Mouse (Mus musculus): ENCODE results near the gene Fndc11.
"Not testable (repeated sequence)": the region's sequence is repeated elsewhere in the genome, so short reads cannot be mapped to it uniquely, and the experiment has no call there.

The Fndc11 gene

GRCm38 (mm10) chr2:181219538-181220216, at the start of gene Fndc11:
TSS of gene Fndc11 (plus strand) at chr2:181220013.
- DNase-seq (ENCODE audit: low spot score in 2 of 2): peak; percentile 94

GRCm38 (mm10) chr2:181174646-181175045, 45.2 kb upstream of the Fndc11 start:
- DNase-seq (ENCODE audit: low spot score in 2 of 2): no peak

- DNase-seq (ENCODE audit: low spot score in 2 of 2): no peak
These were observed 41.8 kb upstream of the Fndc11 start for GRCm38 (mm10) chr2:181178015-181178414.

- DNase-seq (ENCODE audit: low spot score in 2 of 2): no peak
These were observed 41.3 kb upstream of the Fndc11 start for GRCm38 (mm10) chr2:181178471-181178870.

GRCm38 (mm10) chr2:181180898-181181297, 38.9 kb upstream of the Fndc11 start:
- DNase-seq (ENCODE audit: low spot score in 2 of 2): no peak

GRCm38 (mm10) chr2:181186635-181187034, 33.2 kb upstream of the Fndc11 start:
- peak; percentile 87 for DNase-seq (ENCODE audit: low spot score in 2 of 2)

GRCm38 (mm10) chr2:181187121-181188000, 32.5 kb upstream of the Fndc11 start, which contains the start of gene Ppdpf:
TSS of gene Ppdpf (plus strand) at chr2:181187247.
- peak; percentile 98 for DNase-seq (ENCODE audit: low spot score in 2 of 2)

- peak; percentile 84 to 86 for DNase-seq (ENCODE audit: low spot score in 2 of 2)
These were observed 31.1 kb upstream of the Fndc11 start for GRCm38 (mm10) chr2:181188681-181189080.

- DNase-seq (ENCODE audit: low spot score in 2 of 2): no peak
These were observed 30.5 kb upstream of the Fndc11 start for GRCm38 (mm10) chr2:181189321-181189720.

GRCm38 (mm10) chr2:181191385-181191784, 28.4 kb upstream of the Fndc11 start:
- DNase-seq (ENCODE audit: low spot score in 2 of 2): not testable (repeated sequence)

GRCm38 (mm10) chr2:181191936-181192335, 27.9 kb upstream of the Fndc11 start:
- DNase-seq (ENCODE audit: low spot score in 2 of 2): no peak

- peak; percentile 52 to 74 for DNase-seq (ENCODE audit: low spot score in 2 of 2)
These were observed 26.8 kb upstream of the Fndc11 start for GRCm38 (mm10) chr2:181193044-181193443.

- no peak for DNase-seq (ENCODE audit: low spot score in 2 of 2)
These were observed 23.0 kb upstream of the Fndc11 start for GRCm38 (mm10) chr2:181196628-181197300.

- no peak for DNase-seq (ENCODE audit: low spot score in 2 of 2)
These were observed 18.2 kb upstream of the Fndc11 start for GRCm38 (mm10) chr2:181201606-181202005.

GRCm38 (mm10) chr2:181202422-181202821, 17.4 kb upstream of the Fndc11 start, which contains the start of gene Ptk6:
TSS of gene Ptk6 (minus strand) at chr2:181202789.
- DNase-seq (ENCODE audit: low spot score in 2 of 2): no peak

GRCm38 (mm10) chr2:181202886-181203285, 16.9 kb upstream of the Fndc11 start:
- DNase-seq (ENCODE audit: low spot score in 2 of 2): no peak

GRCm38 (mm10) chr2:181205678-181206077, 14.1 kb upstream of the Fndc11 start:
- no peak for DNase-seq (ENCODE audit: low spot score in 2 of 2)

GRCm38 (mm10) chr2:181206118-181206517, 13.7 kb upstream of the Fndc11 start:
- DNase-seq (ENCODE audit: low spot score in 2 of 2): peak in 1 of 2 experiments; percentile 25

- no peak for DNase-seq (ENCODE audit: low spot score in 2 of 2)
These were observed 7.3 kb upstream of the Fndc11 start for GRCm38 (mm10) chr2:181212389-181213020.

GRCm38 (mm10) chr2:181213021-181213445, 6.8 kb upstream of the Fndc11 start, which contains the start of gene Srms:
TSS of gene Srms (minus strand) at chr2:181213185.
- peak in 1 of 2 experiments; percentile 46 for DNase-seq (ENCODE audit: low spot score in 2 of 2)

- DNase-seq (ENCODE audit: low spot score in 2 of 2): no peak
These were observed 3.8 kb upstream of the Fndc11 start for GRCm38 (mm10) chr2:181216037-181216436.
